Mouse (Mus musculus) adrenal gland, postnatal 10 days (tissue): ENCODE measurements at regions not wholly inside any gene's neighbourhood (a gene's known extent, or its start where the extent isn't known, plus 50 kb on each side); places are given as distances from the start of the nearest gene placed in this dataset.

ENCODE experiments used
- DNase-seq: peaks from one replicate; pipeline ENCODE4 v3.0.0; 2021; ENCODE audit warnings: mixed read lengths

- DNase-seq: no peak
Observed at GRCm38 (mm10) chr14:17347286-17347685, 312.8 kb upstream of the Thrb start.

GRCm38 (mm10) chr14:17352324-17353037 lies 307.6 kb upstream of the Thrb start:
- DNase-seq: no peak

DNA sequence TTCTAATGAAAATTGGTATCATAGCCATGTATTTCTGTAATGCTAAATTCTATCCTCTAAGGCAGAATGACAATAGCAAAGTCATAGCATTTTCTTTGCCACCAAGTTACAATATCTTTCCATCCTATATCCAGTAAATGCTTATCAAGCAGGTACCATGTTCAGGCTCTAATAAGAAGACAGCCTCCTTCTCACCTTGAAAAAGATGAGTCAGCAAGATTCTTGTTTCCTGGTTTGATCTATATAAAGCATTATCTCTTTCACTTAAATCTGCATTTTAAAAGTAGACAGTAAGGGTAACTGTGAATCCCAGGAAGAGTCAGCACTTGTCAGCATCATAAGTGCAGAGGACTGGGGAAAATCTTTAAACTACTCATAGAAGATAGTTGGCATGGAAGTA lies 298.2 kb upstream of the Thrb start:
- no peak for DNase-seq

DNA sequence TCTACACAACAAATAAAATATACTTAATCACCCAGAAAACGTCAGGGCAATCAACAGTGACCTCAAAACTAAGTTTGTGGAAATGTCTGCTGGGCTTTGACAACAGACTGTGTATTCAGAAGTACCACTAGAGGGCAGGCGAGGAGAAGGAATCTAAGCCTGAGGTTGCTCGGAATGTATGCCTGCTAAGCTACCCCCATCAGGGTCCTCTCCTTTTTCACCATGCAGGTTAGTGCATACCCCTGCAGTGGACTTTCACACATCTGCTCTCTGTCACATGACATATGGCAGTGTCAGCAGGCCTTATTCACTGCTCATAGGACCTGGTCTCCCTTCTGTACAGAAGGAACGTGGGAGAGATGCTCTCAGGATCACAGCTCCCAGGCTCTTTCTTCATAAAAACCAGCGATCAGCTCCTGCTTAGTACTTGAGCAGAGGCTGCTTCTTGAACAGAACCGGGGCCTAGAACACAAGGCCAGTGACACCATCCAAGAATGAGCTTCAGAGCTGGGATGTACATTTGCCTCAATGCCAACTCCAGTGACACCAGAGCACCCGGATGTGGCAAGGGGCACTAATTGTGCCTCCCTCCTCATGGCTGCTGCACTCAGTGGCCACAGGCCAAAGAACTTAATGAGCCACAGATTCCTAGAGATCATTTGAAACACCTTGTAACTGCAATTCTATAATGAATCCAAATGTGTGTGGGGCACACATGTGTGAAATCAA lies 257.1 kb upstream of the Thrb start:
- peak; percentile 56 for DNase-seq

- DNase-seq: peak; percentile 74
Observed at GRCm38 (mm10) chr14:17405551-17406336, 254.3 kb upstream of the Thrb start.

GRCm38 (mm10) chr14:17406879-17407278 lies 253.2 kb upstream of the Thrb start:
- no peak for DNase-seq

GRCm38 (mm10) chr14:17408343-17408742 lies 251.7 kb upstream of the Thrb start:
- DNase-seq: no peak

- DNase-seq: no peak
Observed at GRCm38 (mm10) chr14:17408813-17409212, 251.2 kb upstream of the Thrb start.

DNA sequence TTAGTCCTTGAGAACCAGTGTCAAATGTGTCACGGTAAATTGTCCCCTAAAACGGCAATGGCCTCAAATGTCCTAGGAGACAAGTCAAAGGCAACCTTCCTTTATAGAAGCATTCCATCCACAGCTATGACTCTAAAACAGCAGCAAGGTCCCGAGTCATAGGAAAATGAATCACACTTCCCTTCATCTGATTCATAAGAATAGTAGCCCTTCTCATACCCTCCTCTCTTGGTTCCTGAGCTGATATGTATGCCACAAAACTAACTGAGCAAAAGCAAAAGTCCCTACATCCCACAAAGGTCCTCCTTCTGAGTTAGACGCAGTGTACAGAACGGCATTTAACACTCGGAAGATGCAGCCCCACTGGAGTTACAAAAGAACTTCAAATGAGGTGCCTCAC lies 250.6 kb upstream of the Thrb start:
- no peak for DNase-seq

- DNase-seq: no peak
Observed at GRCm38 (mm10) chr14:17410752-17411151, 249.3 kb upstream of the Thrb start.

DNA sequence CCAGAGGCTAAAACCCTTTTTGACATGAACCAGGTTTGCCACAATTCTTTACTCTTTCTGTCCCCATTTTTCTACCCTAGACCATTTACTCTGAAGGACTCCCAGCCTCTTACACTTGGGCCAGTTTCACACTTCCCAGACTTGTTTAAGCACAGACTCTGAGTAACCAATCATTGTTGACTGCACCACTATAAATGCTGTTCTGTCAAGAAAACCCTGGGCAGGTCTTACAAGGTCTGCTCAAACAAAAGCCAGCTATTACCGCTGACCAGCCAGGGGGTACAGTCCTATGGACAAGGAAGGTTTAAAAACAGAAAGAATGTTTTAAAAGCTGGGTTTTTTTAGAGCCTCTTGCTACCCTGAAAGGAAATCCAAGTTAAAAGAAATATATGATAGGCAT lies 248.8 kb upstream of the Thrb start:
- no peak for DNase-seq

DNA sequence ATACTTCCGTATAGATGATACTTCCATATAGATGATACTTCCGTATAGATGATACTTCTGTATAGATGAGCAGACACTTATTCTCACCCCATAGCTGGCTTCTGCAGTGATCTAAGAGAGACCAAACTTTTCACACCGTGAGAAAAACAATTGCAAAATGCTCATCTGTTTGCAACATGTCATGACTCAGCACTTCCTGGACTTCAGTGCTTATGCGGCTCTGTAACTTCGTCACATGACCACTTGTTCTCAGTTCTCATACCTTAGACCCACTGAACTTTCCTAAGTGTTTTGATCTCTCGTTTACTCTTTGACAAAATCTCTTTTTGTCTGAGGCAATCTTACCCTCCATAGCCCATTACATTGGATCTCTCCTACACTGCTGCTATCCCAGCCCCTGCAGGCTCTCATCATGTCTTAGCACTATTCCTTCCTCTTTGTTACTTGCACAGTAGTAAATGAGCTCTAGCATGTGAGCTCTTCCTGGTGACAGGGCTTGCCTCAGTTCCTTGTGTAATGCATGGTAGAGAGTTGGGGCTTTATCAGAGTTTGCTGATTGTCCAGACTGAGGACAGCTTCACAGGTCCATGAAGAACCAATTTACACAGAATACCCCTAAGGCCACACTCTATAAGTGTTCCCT lies 245.7 kb upstream of the Thrb start:
- no peak for DNase-seq

DNA sequence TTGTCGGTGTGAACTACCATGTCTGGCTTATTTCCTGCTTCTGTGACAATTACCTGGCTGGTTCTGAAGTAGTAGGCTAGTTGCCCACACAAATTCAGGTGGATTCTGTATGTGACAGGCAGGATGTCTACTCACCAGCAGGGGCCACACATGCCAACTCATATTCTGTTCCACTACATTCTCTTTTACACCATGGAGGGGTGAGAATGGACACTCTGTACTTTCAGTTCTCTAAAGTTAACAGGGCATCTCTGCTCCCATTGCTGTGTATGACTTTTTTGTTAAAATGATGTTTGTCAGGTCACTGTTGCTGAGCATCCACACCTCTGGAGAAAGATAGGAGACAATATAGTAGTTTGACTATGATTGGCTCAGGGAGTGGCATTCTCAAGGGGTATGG lies 232.3 kb upstream of the Thrb start:
- DNase-seq: no peak

GRCm38 (mm10) chr14:17429157-17429556 lies 230.9 kb upstream of the Thrb start:
- DNase-seq: no peak

DNA sequence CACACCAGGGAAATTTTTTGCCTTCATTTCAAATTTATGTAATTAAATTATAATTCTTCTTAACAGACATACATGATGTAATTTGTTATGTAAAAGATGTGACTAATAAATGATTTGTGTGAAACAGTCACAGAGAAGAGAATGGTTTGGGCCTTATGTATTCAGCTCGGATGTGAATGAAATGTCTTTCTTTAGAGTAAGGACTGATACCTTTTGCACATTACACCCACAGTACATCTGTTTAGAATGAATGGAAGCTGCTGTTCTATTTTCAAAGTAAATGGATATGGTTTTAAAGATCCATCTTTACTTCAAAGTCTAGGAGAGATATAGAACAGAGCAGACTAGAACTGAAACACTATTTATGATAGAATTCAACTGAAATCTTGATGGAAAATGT lies 226.7 kb upstream of the Thrb start:
- DNase-seq: no peak

- no peak for DNase-seq
Observed at GRCm38 (mm10) chr14:17457946-17458345, 202.1 kb upstream of the Thrb start.

DNA sequence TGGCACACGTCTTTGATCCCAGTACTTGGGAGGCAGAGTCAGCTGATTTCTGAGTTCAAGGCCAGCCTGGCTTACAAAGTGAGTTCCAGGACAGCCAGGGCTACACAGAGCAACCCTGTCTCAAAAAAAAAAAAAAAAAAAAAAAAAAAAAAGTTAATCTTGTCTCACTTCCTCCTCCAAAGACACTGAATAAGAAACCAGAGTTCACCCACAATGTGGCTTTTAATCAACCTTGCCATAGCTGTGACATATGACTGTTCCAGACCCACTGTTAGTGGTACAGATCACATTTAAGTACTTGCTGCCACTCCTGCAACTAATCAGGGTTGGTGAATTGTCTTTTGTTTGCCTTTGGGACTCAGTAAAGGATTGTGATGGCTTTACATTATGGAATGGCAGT lies 181.1 kb upstream of the Thrb start:
- DNase-seq: no peak

DNA sequence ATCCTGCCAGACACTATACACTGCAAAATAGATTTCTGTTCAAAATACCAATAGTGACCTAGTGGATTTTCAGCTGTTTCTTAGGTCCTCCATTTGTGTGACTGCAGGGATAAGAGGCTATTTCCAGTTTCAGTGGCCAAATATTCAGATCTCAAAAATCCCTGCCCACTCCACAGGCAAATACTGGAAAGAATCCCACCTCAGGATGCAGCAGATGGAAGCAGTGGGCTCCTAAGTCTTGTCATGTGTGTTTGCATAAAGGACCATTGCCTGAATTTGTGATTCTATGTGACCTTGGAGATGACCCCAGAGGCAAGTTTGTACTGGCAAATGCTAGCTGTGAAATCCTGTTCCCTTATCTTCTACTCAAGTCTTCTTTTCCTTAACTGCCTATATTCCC lies 175.2 kb upstream of the Thrb start:
- no peak for DNase-seq

DNA sequence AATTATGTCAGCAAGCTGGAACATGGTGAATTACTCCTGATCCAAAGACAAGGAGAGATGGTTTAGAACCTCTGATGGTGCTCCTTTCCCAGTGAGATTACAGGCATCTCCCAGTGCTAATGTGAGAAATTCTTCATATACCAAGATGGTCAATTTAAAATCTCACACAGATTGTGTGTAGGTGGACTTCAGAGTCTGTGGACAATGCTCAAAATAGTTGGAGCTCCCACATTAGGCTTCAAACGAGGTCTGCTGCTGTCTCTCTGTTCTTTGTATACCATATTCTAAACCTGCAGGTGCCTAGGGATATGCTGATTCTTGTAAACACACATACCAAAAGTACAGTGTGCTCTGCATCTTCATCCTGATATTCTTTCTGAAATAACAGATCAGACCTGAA lies 146.3 kb upstream of the Thrb start:
- no peak for DNase-seq

- no peak for DNase-seq
Observed at GRCm38 (mm10) chr14:17522696-17523095, 137.4 kb upstream of the Thrb start.

- no peak for DNase-seq
Observed at GRCm38 (mm10) chr14:17523916-17524315, 136.1 kb upstream of the Thrb start.

- DNase-seq: no peak
Observed at GRCm38 (mm10) chr14:17539322-17539721, 120.7 kb upstream of the Thrb start.

- DNase-seq: no peak
Observed at GRCm38 (mm10) chr14:17556458-17556857, 103.6 kb upstream of the Thrb start.
